Mouse (Mus musculus): ENCODE measurements at regions not wholly inside any gene's neighbourhood (a gene's known extent, or its start where the extent isn't known, plus 50 kb on each side); places are given as distances from the start of the nearest gene placed in this dataset.
A peak's percentile ranks its signal among the peaks of the same experiment; 100 is the strongest.

- H3K9me3 ChIP-seq (ENCODE audit: low read length): no peaks in the 10 kb centered on the region
- H3K27ac ChIP-seq (ENCODE audit: low read depth): no peak overlapping the region
- ATAC-seq (no peak), DNase-seq (no peak)
- no peak overlapping the region for H3K4me3 ChIP-seq (ENCODE audit: low read depth, low read length)
- H3K9ac ChIP-seq (replicated peaks): no peak overlapping the region
- no peak overlapping the region for H3K4me2 ChIP-seq (ENCODE audit: low read depth, low read length)
- peaks cover 5% of the 10 kb centered on the region; the same call in 1 of the 2 replicates for H3K4me1 ChIP-seq (ENCODE audit: insufficient read depth)
- no peaks in the 10 kb centered on the region for H3K27me3 ChIP-seq (ENCODE audit: insufficient read depth, low read length)
- 58% methylated on average over 4 of the region's 4 CpGs for WGBS (ENCODE audit: insufficient replicate concordance)
- TF ChIP-seq EP300 (IDR thresholded peaks at IDR 0.05; ENCODE audit: low read depth): no peak
- TF ChIP-seq CTCF (IDR thresholded peaks at IDR 0.05; ENCODE audit: low read depth): no peak
- H3K36me3 ChIP-seq (replicated peaks; ENCODE audit: insufficient read depth, low read length): no peaks in the 10 kb centered on the region
These were observed 101.4 kb upstream of the Cd180 start for GRCm38 (mm10) chr13:102591803-102592537.

- Histone ChIP-seq H3K4me1 (ENCODE audit: insufficient read depth) (peaks cover 5% of the 10 kb centered on the region; the same call in 1 of the 2 replicates), H3K4me2 (ENCODE audit: low read depth, low read length) (no peak overlapping the region), H3K9ac (replicated peaks) (no peak overlapping the region), H3K27me3 (ENCODE audit: insufficient read depth, low read length) (no peaks in the 10 kb centered on the region), H3K36me3 (replicated peaks; ENCODE audit: insufficient read depth, low read length) (no peaks in the 10 kb centered on the region), H3K4me3 (ENCODE audit: low read depth, low read length) (no peak overlapping the region), H3K9me3 (ENCODE audit: low read length) (no peaks in the 10 kb centered on the region), H3K27ac (ENCODE audit: low read depth) (no peak overlapping the region)
- WGBS (ENCODE audit: insufficient replicate concordance): 76% methylated on average over 12 of the region's 12 CpGs
- TF ChIP-seq EP300 (IDR thresholded peaks at IDR 0.05; ENCODE audit: low read depth) (peak; percentile 9; the same call in 1 of the 2 replicates), CTCF (IDR thresholded peaks at IDR 0.05; ENCODE audit: low read depth) (no peak)
- DNase-seq (peak; percentile 27), ATAC-seq (peak; percentile 51; the same call in 1 of the 2 replicates)
These were observed 99.8 kb upstream of the Cd180 start for GRCm38 (mm10) chr13:102593405-102594200.

DNA sequence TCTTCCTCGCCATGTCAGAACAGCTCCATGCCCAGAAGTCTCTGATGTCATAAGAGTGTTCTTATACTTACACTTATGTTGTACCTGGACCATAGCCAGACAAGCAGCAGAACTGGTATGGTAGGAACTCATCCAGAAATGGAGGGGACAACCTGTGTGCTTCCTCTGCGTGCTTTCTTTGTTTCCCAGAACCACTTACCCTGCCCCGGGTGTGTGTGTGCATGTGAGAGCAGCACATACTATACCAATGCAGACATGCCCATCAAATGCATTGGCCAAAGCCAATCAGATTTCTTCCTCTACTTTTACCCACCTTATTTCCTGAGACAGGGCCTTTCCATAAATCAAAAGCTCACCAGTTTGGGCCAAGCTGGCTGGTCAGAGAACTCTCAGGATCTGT is 99.2 kb upstream of the Cd180 start:
- Histone ChIP-seq H3K9me3 (ENCODE audit: low read length) (no peaks in the 10 kb centered on the region), H3K27ac (ENCODE audit: low read depth) (no peak overlapping the region), H3K4me1 (ENCODE audit: insufficient read depth) (peaks cover 5% of the 10 kb centered on the region; the same call in 1 of the 2 replicates), H3K36me3 (replicated peaks; ENCODE audit: insufficient read depth, low read length) (no peaks in the 10 kb centered on the region), H3K9ac (replicated peaks) (no peak overlapping the region), H3K27me3 (ENCODE audit: insufficient read depth, low read length) (no peaks in the 10 kb centered on the region), H3K4me2 (ENCODE audit: low read depth, low read length) (no peak overlapping the region), H3K4me3 (ENCODE audit: low read depth, low read length) (no peak overlapping the region)
- no peak for ATAC-seq
- no peak for TF ChIP-seq EP300 (IDR thresholded peaks at IDR 0.05; ENCODE audit: low read depth)
- TF ChIP-seq CTCF (IDR thresholded peaks at IDR 0.05; ENCODE audit: low read depth): no peak
- DNase-seq: no peak
- WGBS (ENCODE audit: insufficient replicate concordance): 76% methylated on average over 3 of the region's 3 CpGs

DNA sequence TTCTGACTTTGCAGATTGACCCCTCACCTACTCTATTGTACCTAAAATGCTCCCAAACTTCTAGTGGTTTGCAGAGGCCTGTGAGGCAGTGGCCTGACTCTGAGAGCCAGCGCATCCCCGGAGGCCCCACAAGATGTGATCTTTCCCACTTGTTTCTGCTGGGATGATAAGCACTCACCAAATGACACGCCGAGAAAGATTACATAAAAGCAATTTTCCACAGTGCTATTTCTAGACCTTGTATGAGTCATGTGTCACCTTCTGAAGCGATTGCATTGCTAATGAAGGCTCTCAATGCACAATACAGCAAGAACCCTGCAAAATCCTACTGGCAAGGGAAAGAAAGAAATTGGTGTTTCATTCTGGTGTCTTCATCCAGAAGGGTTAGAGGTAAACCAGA is 97.8 kb upstream of the Cd180 start:
- no peak for ATAC-seq
- no peak overlapping the region for H3K4me3 ChIP-seq (ENCODE audit: low read depth, low read length)
- H3K36me3 ChIP-seq (replicated peaks; ENCODE audit: insufficient read depth, low read length): no peaks in the 10 kb centered on the region
- H3K27ac ChIP-seq (ENCODE audit: low read depth): no peak overlapping the region
- no peak for TF ChIP-seq EP300 (IDR thresholded peaks at IDR 0.05; ENCODE audit: low read depth)
- TF ChIP-seq CTCF (IDR thresholded peaks at IDR 0.05; ENCODE audit: low read depth): no peak
- H3K9ac ChIP-seq (replicated peaks): no peak overlapping the region
- H3K9me3 ChIP-seq (ENCODE audit: low read length): no peaks in the 10 kb centered on the region
- peaks cover 7% of the 10 kb centered on the region for H3K4me1 ChIP-seq (ENCODE audit: insufficient read depth)
- DNase-seq: no peak
- H3K4me2 ChIP-seq (ENCODE audit: low read depth, low read length): no peak overlapping the region
- no peaks in the 10 kb centered on the region for H3K27me3 ChIP-seq (ENCODE audit: insufficient read depth, low read length)
- 74% methylated on average over 5 of the region's 5 CpGs for WGBS (ENCODE audit: insufficient replicate concordance)

GRCm38 (mm10) chr13:102596101-102596500 is 97.3 kb upstream of the Cd180 start:
- WGBS (ENCODE audit: insufficient replicate concordance): 80% methylated on average over 2 of the region's 2 CpGs
- Histone ChIP-seq H3K36me3 (replicated peaks; ENCODE audit: insufficient read depth, low read length) (no peaks in the 10 kb centered on the region), H3K4me3 (ENCODE audit: low read depth, low read length) (no peak overlapping the region), H3K9me3 (ENCODE audit: low read length) (no peaks in the 10 kb centered on the region), H3K27me3 (ENCODE audit: insufficient read depth, low read length) (no peaks in the 10 kb centered on the region), H3K4me1 (ENCODE audit: insufficient read depth) (peaks cover 7% of the 10 kb centered on the region), H3K4me2 (ENCODE audit: low read depth, low read length) (no peak overlapping the region), H3K27ac (ENCODE audit: low read depth) (no peak overlapping the region), H3K9ac (replicated peaks) (no peak overlapping the region)
- no peak for TF ChIP-seq EP300 (IDR thresholded peaks at IDR 0.05; ENCODE audit: low read depth)
- no peak for TF ChIP-seq CTCF (IDR thresholded peaks at IDR 0.05; ENCODE audit: low read depth)
- DNase-seq: no peak
- no peak for ATAC-seq

GRCm38 (mm10) chr13:102598181-102598580 is 95.2 kb upstream of the Cd180 start:
- DNase-seq (no peak), ATAC-seq (no peak)
- 64% methylated on average over 5 of the region's 5 CpGs for WGBS (ENCODE audit: insufficient replicate concordance)
- Histone ChIP-seq H3K9me3 (ENCODE audit: low read length) (no peaks in the 10 kb centered on the region), H3K27me3 (ENCODE audit: insufficient read depth, low read length) (no peaks in the 10 kb centered on the region), H3K9ac (replicated peaks) (no peak overlapping the region), H3K4me3 (ENCODE audit: low read depth, low read length) (no peak overlapping the region), H3K4me2 (ENCODE audit: low read depth, low read length) (no peak overlapping the region), H3K36me3 (replicated peaks; ENCODE audit: insufficient read depth, low read length) (no peaks in the 10 kb centered on the region), H3K4me1 (ENCODE audit: insufficient read depth) (peaks cover 2% of the 10 kb centered on the region), H3K27ac (ENCODE audit: low read depth) (no peak overlapping the region)
- TF ChIP-seq CTCF (IDR thresholded peaks at IDR 0.05; ENCODE audit: low read depth): no peak

Measured in liver, postnatal 0 days (tissue).